Mouse (Mus musculus): Measurements from ENCODE around the gene Tnip2. TPM values are rescaled to one million over a fixed set of nuclear protein-coding genes. Genes with fewer than 3 reads are reported as not detected.

Gene Tnip2
- polyA plus RNA-seq, 1 experiment from 2014 or later: 3.4 TPM

Other genes starting within 250 kb of the Tnip2 start
- 0.24 and 0.64 TPM in 2 replicates for gene Zfyve28, start 225.5 kb downstream of the Tnip2 start, polyA plus RNA-seq (2014; fragmentation: Nextera tagmentation; extraction: Ambion mirVana)
- not detected in 2 replicates for gene Cfap99, start 225.4 kb downstream of the Tnip2 start, polyA plus RNA-seq (2014; fragmentation: Nextera tagmentation; extraction: Ambion mirVana)
- gene Rnf4, start 177.7 kb downstream of the Tnip2 start, polyA plus RNA-seq (2014; fragmentation: Nextera tagmentation; extraction: Ambion mirVana): 209 and 210 TPM in 2 replicates
- 13.1 and 13.6 TPM in 2 replicates for gene Fam193a, start 144.1 kb downstream of the Tnip2 start, polyA plus RNA-seq (2014; fragmentation: Nextera tagmentation; extraction: Ambion mirVana)
- gene Sh3bp2, start 11.8 kb upstream of the Tnip2 start, polyA plus RNA-seq (2014; fragmentation: Nextera tagmentation; extraction: Ambion mirVana): 7.4 and 10.4 TPM in 2 replicates
- gene Add1, start 59.7 kb upstream of the Tnip2 start, polyA plus RNA-seq (2014; fragmentation: Nextera tagmentation; extraction: Ambion mirVana): 145 and 160 TPM in 2 replicates
- gene Mfsd10, start 123.2 kb upstream of the Tnip2 start, polyA plus RNA-seq (2014; fragmentation: Nextera tagmentation; extraction: Ambion mirVana): 70.8 and 77.4 TPM in 2 replicates
- 35.0 and 40.8 TPM in 2 replicates for gene Nop14, start 146.2 kb upstream of the Tnip2 start, polyA plus RNA-seq (2014; fragmentation: Nextera tagmentation; extraction: Ambion mirVana)
- 1.4 and 3.0 TPM in 2 replicates for gene Grk4, start 146.4 kb upstream of the Tnip2 start, polyA plus RNA-seq (2014; fragmentation: Nextera tagmentation; extraction: Ambion mirVana)
- gene Htt, start 247.7 kb upstream of the Tnip2 start, polyA plus RNA-seq (2014; fragmentation: Nextera tagmentation; extraction: Ambion mirVana): 11.3 and 11.4 TPM in 2 replicates

Measured in embryonic facial prominence, embryonic 11.5 days (tissue).